Mouse (Mus musculus) retina, embryonic 14.5 days (tissue): ENCODE data around the gene Tbcd.
"Not testable (repeated sequence)": the region's sequence is repeated elsewhere in the genome, so short reads cannot be mapped to it uniquely, and the experiment has no call there.

Experiments used
- DNase-seq: peaks from one replicate; pipeline ENCODE4 v3.0.0-alpha.2; 2015; ENCODE audit warnings: low spot score

Gene Tbcd

GRCm38 (mm10) chr11:121653631-121654030, 201.9 kb downstream of the Tbcd start:
- no peak for DNase-seq

- DNase-seq, result no peak
These were observed 202.7 kb downstream of the Tbcd start for GRCm38 (mm10) chr11:121654406-121654945.

- DNase-seq, result no peak
These were observed 203.5 kb downstream of the Tbcd start for GRCm38 (mm10) chr11:121655166-121655806.

GRCm38 (mm10) chr11:121655807-121656511, 204.2 kb downstream of the Tbcd start:
- no peak for DNase-seq

- no peak for DNase-seq
These were observed 206.4 kb downstream of the Tbcd start for GRCm38 (mm10) chr11:121658151-121658550.

- not testable (repeated sequence) for DNase-seq
These were observed 208.9 kb downstream of the Tbcd start for GRCm38 (mm10) chr11:121660604-121661003.

- DNase-seq, result no peak
These were observed 209.4 kb downstream of the Tbcd start for GRCm38 (mm10) chr11:121661116-121661515.
